Mouse (Mus musculus): Measurements from ENCODE around the gene Acp7. TPM values are rescaled to one million over a fixed set of nuclear protein-coding genes. Genes with fewer than 3 reads are reported as not detected.
"Not testable (repeated sequence)": the region's sequence is repeated elsewhere in the genome, so short reads cannot be mapped to it uniquely, and the experiment has no call there.

Gene Acp7
- total RNA-seq (2014; fragmentation: Nextera tagmentation): not detected in 2 replicates
- total RNA-seq (2017): 0.11 TPM in 1 of 2 replicates, not detected in the other
- not detected in 2 replicates for polyA plus RNA-seq (2012)

DNA sequence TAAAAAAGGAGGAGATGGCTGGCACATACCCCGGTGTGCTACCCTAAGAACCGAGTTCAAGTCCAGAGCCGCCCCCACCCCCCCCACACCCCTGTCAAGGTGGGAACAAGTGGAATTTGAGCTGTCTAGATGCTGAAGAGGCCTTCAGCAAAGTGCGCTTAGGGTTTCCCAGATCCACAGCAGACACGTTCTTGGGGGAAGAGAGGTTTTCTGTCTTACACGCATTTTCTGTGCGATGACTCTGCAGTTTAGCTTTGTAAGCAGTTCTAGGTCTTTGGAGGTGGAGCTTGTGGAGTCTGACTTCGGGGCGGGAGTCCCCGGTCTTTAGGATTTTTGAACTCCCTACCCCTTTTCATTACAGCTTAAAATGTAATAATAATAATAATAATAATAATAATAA, at the start of gene Acp7:
Acp7 (minus strand) TSS at position 260 of the 400 bp plus-strand sequence.
- peaks cover 22% of the 10 kb centered on the region; the same call in 1 of the 2 replicates for H3K27me3 ChIP-seq (ENCODE audit: insufficient read depth, low read length)

DNA sequence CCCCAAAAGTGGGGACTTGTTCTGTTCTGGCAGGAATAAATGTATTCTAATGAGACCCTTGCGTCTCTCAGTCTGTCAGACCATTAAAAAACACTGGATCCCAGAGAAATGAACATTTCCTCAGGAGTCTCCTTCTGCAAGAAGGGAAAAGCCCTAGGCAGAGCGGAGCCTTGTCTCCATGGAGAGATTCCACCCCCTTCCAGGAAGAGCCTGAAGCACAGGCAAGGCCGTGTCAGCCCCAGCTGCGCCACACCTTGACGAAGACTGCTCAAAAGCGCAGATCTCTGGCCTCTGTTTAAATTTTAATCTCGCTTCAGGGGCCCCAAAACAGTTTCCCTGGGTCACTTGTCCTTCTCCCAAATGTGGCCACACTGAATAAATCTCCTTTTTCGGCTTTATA, 46.5 kb upstream of the Acp7 start:
- no peaks in the 10 kb centered on the region for H3K4me1 ChIP-seq (ENCODE audit: insufficient read depth, low read depth, low read length)
- no peak for DNase-seq (ENCODE audit: low spot score)
- no peak for TF ChIP-seq TAL1 (conservative IDR thresholded peaks at IDR 0.05; ENCODE audit: low read depth, low read length)
- TF ChIP-seq POLR2AphosphoS5 (IDR thresholded peaks at IDR 0.05; ENCODE audit: insufficient replicate concordance, low read depth, low read length): no peak

More for the DNA sequence above, at the start of gene Acp7:
- no peak for DNase-seq (ENCODE audit: low spot score)
- no peak for ATAC-seq (ENCODE audit: extremely low read depth, insufficient number of reproducible peaks, low FRiP score, poor library complexity, severe bottlenecking)
- Histone ChIP-seq H3K9me3 (replicated peaks) (no peaks in the 10 kb centered on the region), H3K4me3 (ENCODE audit: low read depth, low read length) (no peak within 1 kb of the TSS), H3K36me3 (replicated peaks) (no peaks in the 10 kb centered on the region), H3K4me1 (ENCODE audit: insufficient read depth, low read depth, low read length) (no peaks in the 10 kb centered on the region)
- no peak for TF ChIP-seq TAL1 (conservative IDR thresholded peaks at IDR 0.05; ENCODE audit: low read depth, low read length)
- no peak for TF ChIP-seq POLR2AphosphoS5 (IDR thresholded peaks at IDR 0.05; ENCODE audit: insufficient replicate concordance, low read depth, low read length)
- TF ChIP-seq GATA1 (IDR thresholded peaks at IDR 0.05; ENCODE audit: borderline replicate concordance, low read length): no peak
- no peak for TF ChIP-seq CTCF (IDR thresholded peaks at IDR 0.05; ENCODE audit: low read depth, low read length)
- TF ChIP-seq GATA2 (IDR thresholded peaks at IDR 0.05; ENCODE audit: borderline replicate concordance, low read depth, low read length): no peak

DNA sequence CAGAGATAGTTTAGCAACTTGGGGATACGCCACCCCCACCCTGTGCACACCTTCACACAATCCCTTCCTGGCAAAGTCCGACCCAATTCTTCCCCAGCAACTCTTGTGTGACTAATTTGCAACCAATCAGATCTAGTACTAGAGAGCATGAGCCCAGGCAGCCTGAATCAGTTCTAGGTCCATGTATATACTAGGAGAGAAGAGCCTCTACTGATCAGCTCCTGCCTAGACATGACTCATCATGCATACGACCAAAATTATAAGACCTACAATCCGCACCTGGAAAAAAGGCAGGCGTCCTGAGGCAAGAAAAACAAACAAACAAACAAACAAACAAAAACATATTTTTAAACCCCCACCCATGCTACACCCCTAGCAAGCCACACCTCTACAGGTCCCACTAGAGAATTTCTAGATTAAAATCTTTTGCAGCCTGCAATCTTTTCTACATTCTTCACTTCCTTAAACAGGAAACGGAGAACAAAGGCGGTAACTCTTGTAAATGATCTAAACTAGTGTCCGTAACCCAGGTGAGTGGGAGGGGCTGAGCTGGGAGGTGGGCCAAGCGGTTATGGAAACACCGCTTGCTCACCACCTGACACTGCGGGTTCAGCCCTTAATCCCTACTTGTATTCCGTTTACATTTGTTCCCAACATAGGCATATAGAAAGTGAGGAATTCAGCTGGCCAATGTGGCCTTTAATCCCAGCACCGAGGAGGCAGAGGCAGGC, 45.8 kb upstream of the Acp7 start:
- DNase-seq (ENCODE audit: low spot score) (no peak), ATAC-seq (ENCODE audit: extremely low read depth, insufficient number of reproducible peaks, low FRiP score, poor library complexity, severe bottlenecking) (no peak)
- Histone ChIP-seq H3K4me1 (ENCODE audit: insufficient read depth, low read depth, low read length) (no peaks in the 10 kb centered on the region), H3K36me3 (replicated peaks) (no peaks in the 10 kb centered on the region), H3K27me3 (ENCODE audit: insufficient read depth, low read length) (no peaks in the 10 kb centered on the region), H3K9me3 (replicated peaks) (no peaks in the 10 kb centered on the region), H3K4me3 (ENCODE audit: low read depth, low read length) (no peak overlapping the region)
- TF ChIP-seq CTCF (IDR thresholded peaks at IDR 0.05; ENCODE audit: low read depth, low read length) (no peak), GATA1 (IDR thresholded peaks at IDR 0.05; ENCODE audit: borderline replicate concordance, low read length) (no peak), TAL1 (conservative IDR thresholded peaks at IDR 0.05; ENCODE audit: low read depth, low read length) (no peak), POLR2AphosphoS5 (IDR thresholded peaks at IDR 0.05; ENCODE audit: insufficient replicate concordance, low read depth, low read length) (no peak), GATA2 (IDR thresholded peaks at IDR 0.05; ENCODE audit: borderline replicate concordance, low read depth, low read length) (no peak)

More for the DNA sequence above, 46.5 kb upstream of the Acp7 start:
- H3K4me3 ChIP-seq (ENCODE audit: low read depth, low read length): no peak overlapping the region
- no peak for ATAC-seq (ENCODE audit: extremely low read depth, insufficient number of reproducible peaks, low FRiP score, poor library complexity, severe bottlenecking)
- no peaks in the 10 kb centered on the region for H3K9me3 ChIP-seq (replicated peaks)
- no peaks in the 10 kb centered on the region for H3K27me3 ChIP-seq (ENCODE audit: insufficient read depth, low read length)
- no peaks in the 10 kb centered on the region for H3K36me3 ChIP-seq (replicated peaks)

DNA sequence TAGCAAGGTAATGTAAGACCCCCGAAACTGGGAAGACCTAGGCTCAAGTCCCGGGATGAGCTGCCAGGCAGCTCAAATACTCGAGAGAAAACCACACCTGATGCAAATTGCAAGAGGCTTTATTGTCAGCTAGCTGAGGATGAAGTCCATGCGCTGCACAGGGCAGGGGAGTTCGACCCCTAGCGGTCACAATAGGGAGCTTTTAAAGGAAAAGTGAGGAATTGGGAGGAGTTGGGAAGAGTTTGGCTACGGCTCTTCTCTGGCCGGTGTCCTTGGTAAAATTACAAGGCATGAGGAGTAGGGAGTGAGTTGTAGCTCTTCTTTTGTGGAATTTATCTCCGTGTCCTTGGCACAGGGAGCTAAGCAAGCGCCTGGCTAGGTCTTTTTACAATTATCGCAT, 44.6 kb upstream of the Acp7 start:
- H3K36me3 ChIP-seq (replicated peaks): no peaks in the 10 kb centered on the region
- no peak for ATAC-seq (ENCODE audit: extremely low read depth, insufficient number of reproducible peaks, low FRiP score, poor library complexity, severe bottlenecking)
- no peaks in the 10 kb centered on the region for H3K9me3 ChIP-seq (replicated peaks)
- H3K27me3 ChIP-seq (ENCODE audit: insufficient read depth, low read length): no peaks in the 10 kb centered on the region
- no peaks in the 10 kb centered on the region for H3K4me1 ChIP-seq (ENCODE audit: insufficient read depth, low read depth, low read length)
- no peak for DNase-seq (ENCODE audit: low spot score)
- TF ChIP-seq GATA2 (IDR thresholded peaks at IDR 0.05; ENCODE audit: borderline replicate concordance, low read depth, low read length) (no peak), GATA1 (IDR thresholded peaks at IDR 0.05; ENCODE audit: borderline replicate concordance, low read length) (no peak), CTCF (IDR thresholded peaks at IDR 0.05; ENCODE audit: low read depth, low read length) (no peak), POLR2AphosphoS5 (IDR thresholded peaks at IDR 0.05; ENCODE audit: insufficient replicate concordance, low read depth, low read length) (no peak), TAL1 (conservative IDR thresholded peaks at IDR 0.05; ENCODE audit: low read depth, low read length) (no peak)
- H3K4me3 ChIP-seq (ENCODE audit: low read depth, low read length): no peak overlapping the region

DNA sequence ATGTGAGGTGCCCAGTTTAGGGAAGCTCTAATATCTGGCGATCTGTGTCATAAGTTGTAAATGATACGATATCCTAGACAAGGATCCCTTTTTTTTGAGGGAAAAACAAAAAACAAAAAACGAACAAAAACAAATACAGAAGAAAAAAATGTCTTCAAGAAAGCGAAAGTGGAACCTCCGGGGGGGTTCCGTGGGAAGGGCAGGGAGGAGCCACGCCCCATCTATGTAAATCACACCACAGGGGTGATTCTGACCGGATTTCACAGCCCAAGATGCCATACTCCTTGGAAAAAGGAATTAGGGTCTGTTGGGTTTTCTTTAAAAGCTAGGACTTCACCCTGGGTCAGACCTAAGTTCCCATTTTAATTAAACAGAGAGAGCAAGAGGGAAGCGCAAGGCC, 43.9 kb upstream of the Acp7 start:
- ATAC-seq (ENCODE audit: extremely low read depth, insufficient number of reproducible peaks, low FRiP score, poor library complexity, severe bottlenecking) (no peak), DNase-seq (ENCODE audit: low spot score) (no peak)
- Histone ChIP-seq H3K27me3 (ENCODE audit: insufficient read depth, low read length) (no peaks in the 10 kb centered on the region), H3K4me1 (ENCODE audit: insufficient read depth, low read depth, low read length) (no peaks in the 10 kb centered on the region), H3K36me3 (replicated peaks) (no peaks in the 10 kb centered on the region), H3K4me3 (ENCODE audit: low read depth, low read length) (no peak overlapping the region), H3K9me3 (replicated peaks) (no peaks in the 10 kb centered on the region)
- TF ChIP-seq CTCF (IDR thresholded peaks at IDR 0.05; ENCODE audit: low read depth, low read length) (no peak), POLR2AphosphoS5 (IDR thresholded peaks at IDR 0.05; ENCODE audit: insufficient replicate concordance, low read depth, low read length) (no peak), GATA2 (IDR thresholded peaks at IDR 0.05; ENCODE audit: borderline replicate concordance, low read depth, low read length) (no peak), GATA1 (IDR thresholded peaks at IDR 0.05; ENCODE audit: borderline replicate concordance, low read length) (no peak), TAL1 (conservative IDR thresholded peaks at IDR 0.05; ENCODE audit: low read depth, low read length) (no peak)

DNA sequence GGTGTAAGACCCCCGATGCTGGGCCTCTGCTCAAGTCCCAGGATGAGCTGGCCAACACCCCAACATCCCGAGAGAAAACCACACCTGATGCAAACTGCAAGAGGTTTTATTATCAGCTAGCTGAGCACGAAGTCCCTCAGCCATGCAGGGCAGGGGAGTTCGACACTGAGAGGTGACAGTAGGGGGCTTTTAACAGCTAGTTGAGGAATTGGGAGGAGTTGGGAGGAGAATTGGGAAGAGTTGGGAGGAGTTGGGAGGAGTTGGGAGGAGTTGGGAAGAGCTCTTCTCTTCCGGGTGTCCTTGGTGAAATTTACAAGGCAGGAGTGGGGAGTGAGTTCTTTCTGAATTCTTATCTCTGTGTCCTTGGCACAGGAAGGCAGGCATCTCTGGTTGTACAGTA, 41.7 kb upstream of the Acp7 start:
- not testable (repeated sequence) for H3K4me3 ChIP-seq (ENCODE audit: low read depth, low read length); ATAC-seq (ENCODE audit: extremely low read depth, insufficient number of reproducible peaks, low FRiP score, poor library complexity, severe bottlenecking); DNase-seq (ENCODE audit: low spot score); H3K36me3 ChIP-seq (replicated peaks); H3K9me3 ChIP-seq (replicated peaks); H3K27me3 ChIP-seq (ENCODE audit: insufficient read depth, low read length); H3K4me1 ChIP-seq (ENCODE audit: insufficient read depth, low read depth, low read length)

All from G1E (cell line).